In the genomic region with DNA sequence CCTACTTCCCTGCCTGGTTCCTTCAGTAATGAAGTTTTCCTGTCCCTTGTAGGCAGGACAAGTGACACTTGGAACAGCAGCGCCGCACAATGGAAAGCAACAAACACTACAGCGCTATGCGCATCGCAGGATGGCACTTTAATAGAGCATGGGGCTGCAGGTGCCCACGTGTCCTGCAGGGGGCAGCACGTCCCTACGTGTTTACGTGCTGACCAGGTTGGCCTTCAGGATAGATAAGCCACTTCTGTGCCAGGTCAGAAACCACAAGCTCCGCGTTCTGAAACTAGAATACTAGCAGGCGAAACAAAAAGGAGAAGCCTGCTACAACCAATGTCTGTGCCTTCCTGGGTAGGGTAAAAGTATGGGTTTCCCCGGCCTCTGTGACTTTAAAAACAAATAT, we compare ENCODE assay signal across 8 mouse cellular contexts. TPM values are rescaled to one million over a fixed set of nuclear protein-coding genes. Genes with fewer than 3 reads are reported as not detected.
DNase-seq lines count a peak whose midpoint lies in the region; ATAC-seq and TF ChIP-seq lines count a peak whose summit lies in the region.

No protein-coding gene starts in this region.

- no peaks in the 10 kb centered on the region for H3K9me3 ChIP-seq in liver, embryonic 16.5 days (replicated peaks; ENCODE audit: control insufficient read depth, low read length)

- in situ Hi-C loops in Patski (cut with MboI; ENCODE audit: low pct_unique_long_range_greater_than_20kb), result no loop called here

- intact Hi-C loops in gastrocnemius, postnatal 36 days (cut with DNase I), result loop anchor here (10.0 kb wide), 1 partner anchor 119 kb away; no protein-coding TSS in a partner anchor

- peak; percentile 47 for ATAC-seq in Patski
- ATAC-seq in liver, embryonic 16.5 days (ENCODE audit: low read depth), result peak; percentile 37; the same call in 1 of the 2 replicates

- POLR2A ChIA-PET in Patski (lab: Charles Lee), result interaction anchor here (0.6 kb wide), 1 partner anchor 120 kb away, joined by 4 read pairs; no protein-coding TSS in a partner anchor

- H3K4me1 ChIP-seq in liver, embryonic 16.5 days (ENCODE audit: control insufficient read depth, low read depth, low read length), result no peaks in the 10 kb centered on the region; the same call in 1 of the 2 replicates

- H3K9ac ChIP-seq in liver, embryonic 16.5 days (ENCODE audit: low read depth, low read length), result no peak overlapping the region

- no peaks in the 10 kb centered on the region for H3K27me3 ChIP-seq in Patski
- H3K27me3 ChIP-seq in liver, embryonic 16.5 days (ENCODE audit: control insufficient read depth, insufficient read depth, low read depth, low read length), result no peaks in the 10 kb centered on the region

- peak; percentile 98 for TF ChIP-seq CTCF in Patski (IDR thresholded peaks at IDR 0.05)

- WGBS in liver, embryonic 16.5 days (ENCODE audit: insufficient replicate concordance), result 8% methylated on average over 13 of the region's 13 CpGs

- H3K27ac ChIP-seq in liver, embryonic 16.5 days (ENCODE audit: low read length), result no peak overlapping the region

- no peaks in the 10 kb centered on the region for H3K36me3 ChIP-seq in liver, embryonic 16.5 days (ENCODE audit: control insufficient read depth, insufficient read depth)

- CTCF ChIA-PET in Patski (lab: Charles Lee), result interaction anchor here (0.7 to 2.8 kb wide), 12 partner anchors 50 to 177 kb away, joined by 3 to 13 read pairs (median 4); no protein-coding TSS in a partner anchor

- H3K4me3 ChIP-seq in liver, embryonic 16.5 days (ENCODE audit: low read depth, low read length), result no peak overlapping the region

- peak; percentile 97 for DNase-seq in A20 (ENCODE audit: low read depth, low spot score)
- no peak for DNase-seq in Patski (ENCODE audit: low read depth, low spot score)
- peak; percentile 66 to 71 for DNase-seq in cerebellum, postnatal 36 days
- peak; percentile 28 to 36 for DNase-seq in gastrocnemius, postnatal 36 days
- DNase-seq in kidney, postnatal 36 days, result peak; percentile 56 to 83
- peak; percentile 79 for DNase-seq in retina, embryonic 14.5 days (ENCODE audit: low spot score)
- peak; percentile 82 for DNase-seq in thymus, postnatal 4 days

- no peak overlapping the region for H3K4me2 ChIP-seq in liver, embryonic 16.5 days (ENCODE audit: low read depth, low read length)

RNA-seq across cellular contexts. Expression of gene Scd4, which starts 30.6 kb away (rescaled TPM):
- polyA plus RNA-seq in Patski (2021), result 0.09 TPM
- total RNA-seq in gastrocnemius, postnatal 36 days (2021), result under 1 TPM; 0.10 to 0.20 TPM
- 0.04 and 0.07 TPM in 2 replicates for polyA plus RNA-seq in liver, embryonic 16.5 days (2015; fragmentation: Nextera tagmentation; extraction: Ambion mirVana)

RNA-seq across cellular contexts. Expression of gene Scd1, which starts 44.1 kb away (rescaled TPM):
- 2.4 TPM for polyA plus RNA-seq in Patski (2021)
- total RNA-seq in gastrocnemius, postnatal 36 days (2021), result 10 to 100 TPM; 26.3 to 28.7 TPM
- polyA plus RNA-seq in liver, embryonic 16.5 days (2015; fragmentation: Nextera tagmentation; extraction: Ambion mirVana), result 19.2 and 25.5 TPM in 2 replicates
